Mouse (Mus musculus) heart, embryonic 15.5 days (tissue): Measurements from ENCODE around the gene Krtap13-1. TPM values are rescaled to one million over a fixed set of nuclear protein-coding genes. Genes with fewer than 3 reads are reported as not detected.
"Not testable (repeated sequence)": the region's sequence is repeated elsewhere in the genome, so short reads cannot be mapped to it uniquely, and the experiment has no call there.

Experiments
- ATAC-seq: fragments of 200-750 bp; cut with Nextera tagmentation; replicated peaks from 2 replicates; pipeline ENCODE4 v1.8.0; 2017; ENCODE audit warnings: low read depth, moderate TSS enrichment; ENCODE audit not compliant: insufficient number of reproducible peaks, insufficient read depth, low FRiP score
- H3K27ac ChIP-seq: fragments of 300-500 bp; sonication (generic); 2 replicates; pipeline ENCODE4 v1.5.1; 2015; ENCODE audit warnings: mild to moderate bottlenecking, inconsistent platforms
- H3K27me3 ChIP-seq: fragments of 300-500 bp; sonication (generic); 2 replicates; pipeline ENCODE4 v1.6.1; 2015; ENCODE audit warnings: inconsistent platforms
- H3K36me3 ChIP-seq: fragments of 300-500 bp; sonication (generic); 2 replicates; pipeline ENCODE4 v1.6.1; 2015; ENCODE audit warnings: mild to moderate bottlenecking, inconsistent platforms
- H3K4me1 ChIP-seq: fragments of 300-500 bp; sonication (generic); replicated peaks from 2 replicates; pipeline ENCODE4 v1.6.1; 2015; ENCODE audit warnings: inconsistent platforms
- H3K4me2 ChIP-seq: fragments of 300-500 bp; sonication (generic); 2 replicates; pipeline ENCODE4 v1.6.1; 2015; ENCODE audit warnings: inconsistent platforms, mild to moderate bottlenecking, moderate library complexity
- H3K4me3 ChIP-seq: fragments of 300-500 bp; sonication (generic); 2 replicates; pipeline ENCODE4 v1.5.1; 2015; ENCODE audit warnings: mild to moderate bottlenecking, inconsistent platforms
- H3K9ac ChIP-seq: fragments of 300-500 bp; sonication (generic); 2 replicates; pipeline ENCODE4 v1.6.1; 2015; ENCODE audit warnings: mild to moderate bottlenecking, inconsistent platforms
- H3K9me3 ChIP-seq: fragments of 300-500 bp; sonication (generic); replicated peaks from 2 replicates; pipeline ENCODE4 v1.6.1; 2016; ENCODE audit warnings: inconsistent platforms
- WGBS: fragments of 180-500 bp; shearing (Covaris S2); methylation state at CpG from one replicate; pipeline ENCODE4 v1.1.7; 2015; ENCODE audit warnings: mixed read lengths; 5-methylcytosine and 5-hydroxymethylcytosine counted together
- polyA plus RNA-seq: library from polyadenylated mRNA; unstranded; fragments of >200 nt; fragmentation: Nextera tagmentation; extraction: Ambion mirVana; gene quantifications from 2 replicates; pipeline ENCODE4 v1.2.1, GENCODE M21; 2015

The Krtap13-1 gene
- polyA plus RNA-seq, 1 experiment from 2014 or later, result not detected

GRCm38 (mm10) chr16:88744750-88745340, 16.2 kb downstream of the Krtap13-1 start:
- Histone ChIP-seq H3K9me3 (no peaks in the 10 kb centered on the region), H3K36me3 (no peaks in the 10 kb centered on the region), H3K27me3 (no peaks in the 10 kb centered on the region), H3K4me1 (no peaks in the 10 kb centered on the region), H3K9ac (no peak overlapping the region), H3K27ac (no peak overlapping the region), H3K4me3 (no peak overlapping the region), H3K4me2 (no peak overlapping the region)
- 72% methylated on average over 4 of the region's 4 CpGs for WGBS
- no peak for ATAC-seq

- no peak for ATAC-seq
- 64% methylated on average over 4 of the region's 4 CpGs for WGBS
- H3K9me3 ChIP-seq, result no peaks in the 10 kb centered on the region
- H3K9ac ChIP-seq, result no peak overlapping the region
- no peaks in the 10 kb centered on the region for H3K4me1 ChIP-seq
- no peaks in the 10 kb centered on the region for H3K36me3 ChIP-seq
- no peak overlapping the region for H3K4me2 ChIP-seq
- no peak overlapping the region for H3K27ac ChIP-seq
- no peak overlapping the region for H3K4me3 ChIP-seq
- H3K27me3 ChIP-seq, result no peaks in the 10 kb centered on the region
Measured at GRCm38 (mm10) chr16:88747943-88748342, 19.3 kb downstream of the Krtap13-1 start.

GRCm38 (mm10) chr16:88751535-88751934, 22.9 kb downstream of the Krtap13-1 start, which contains the start of gene Krtap13:
Krtap13 (minus strand) TSS chr16:88751635.
- H3K9me3 ChIP-seq, ATAC-seq: not testable (repeated sequence)
- WGBS, result 81% methylated on average over 3 of the region's 3 CpGs

GRCm38 (mm10) chr16:88758547-88758946, 29.9 kb downstream of the Krtap13-1 start, which contains the start of gene 2310034C09Rik:
2310034C09Rik (plus strand) TSS chr16:88758847.
- H3K9me3 ChIP-seq, H3K27me3 ChIP-seq, H3K4me3 ChIP-seq, ATAC-seq, H3K36me3 ChIP-seq, H3K27ac ChIP-seq, H3K9ac ChIP-seq, H3K4me2 ChIP-seq, H3K4me1 ChIP-seq: not testable (repeated sequence)
- WGBS, result 75% methylated on average over 3 of the region's 3 CpGs

More at GRCm38 (mm10) chr16:88751535-88751934, 22.9 kb downstream of the Krtap13-1 start, which contains the start of gene Krtap13:
- not testable (repeated sequence) for H3K27ac ChIP-seq, H3K4me2 ChIP-seq, H3K4me3 ChIP-seq, H3K4me1 ChIP-seq, H3K9ac ChIP-seq, H3K27me3 ChIP-seq, H3K36me3 ChIP-seq

- Histone ChIP-seq H3K9me3 (no peaks in the 10 kb centered on the region; the same call in 1 of the 2 replicates), H3K27ac (no peak within 1 kb of the TSS), H3K27me3 (no peaks in the 10 kb centered on the region), H3K4me1 (no peaks in the 10 kb centered on the region), H3K4me3 (no peak within 1 kb of the TSS), H3K9ac (no peak within 1 kb of the TSS), H3K36me3 (no peaks in the 10 kb centered on the region), H3K4me2 (no peak within 1 kb of the TSS)
- ATAC-seq, result no peak
- WGBS, result 77% methylated on average over 2 of the region's 2 CpGs
Measured at GRCm38 (mm10) chr16:88774106-88774505, 45.4 kb downstream of the Krtap13-1 start, which contains the start of gene 2310057N15Rik. 2310057N15Rik (minus strand) TSS chr16:88774206.

- H3K27me3 ChIP-seq, result no peaks in the 10 kb centered on the region
- no peak within 1 kb of the TSS for H3K4me3 ChIP-seq
- no peaks in the 10 kb centered on the region; the same call in 1 of the 2 replicates for H3K9me3 ChIP-seq
- no peak within 1 kb of the TSS for H3K4me2 ChIP-seq
- no peaks in the 10 kb centered on the region for H3K4me1 ChIP-seq
- H3K36me3 ChIP-seq, result no peaks in the 10 kb centered on the region
- ATAC-seq, result no peak
- no peak within 1 kb of the TSS for H3K27ac ChIP-seq
- H3K9ac ChIP-seq, result no peak within 1 kb of the TSS
- WGBS, result 77% methylated on average over 6 of the region's 6 CpGs
Measured at GRCm38 (mm10) chr16:88777596-88777995, 48.9 kb downstream of the Krtap13-1 start, which contains the start of gene Gm5965. Gm5965 (plus strand) TSS chr16:88777896.

Other genes with a start within 250 kb of the Krtap13-1 start
- not detected in 2 replicates for gene Cldn17, start 221.9 kb upstream of the Krtap13-1 start, polyA plus RNA-seq
- gene Cldn8, start 165.7 kb upstream of the Krtap13-1 start, polyA plus RNA-seq, result 0.28 and 1.2 TPM in 2 replicates
- not detected in 2 replicates for gene Krtap24-1, start 116.6 kb upstream of the Krtap13-1 start, polyA plus RNA-seq
- not detected in 2 replicates for gene 2310079G19Rik, start 101.2 kb upstream of the Krtap13-1 start, polyA plus RNA-seq
- gene Krtap26-1, start 81.1 kb upstream of the Krtap13-1 start, polyA plus RNA-seq, result not detected in 2 replicates
- gene Krtap27-1, start 57.2 kb upstream of the Krtap13-1 start, polyA plus RNA-seq, result not detected in 2 replicates
- not detected in 2 replicates for gene 2310061N02Rik, start 20.9 kb upstream of the Krtap13-1 start, polyA plus RNA-seq
- not detected in 2 replicates for gene Krtap13, start 22.8 kb downstream of the Krtap13-1 start, polyA plus RNA-seq
- gene 2310034C09Rik, start 30.0 kb downstream of the Krtap13-1 start, polyA plus RNA-seq, result not detected in 2 replicates
- gene 2310057N15Rik, start 45.3 kb downstream of the Krtap13-1 start, polyA plus RNA-seq, result not detected in 2 replicates
- gene Gm5965, start 49.0 kb downstream of the Krtap13-1 start, polyA plus RNA-seq, result not detected in 2 replicates
- not detected in 2 replicates for gene Gm20741, start 83.4 kb downstream of the Krtap13-1 start, polyA plus RNA-seq
- gene Krtap15, start 91.4 kb downstream of the Krtap13-1 start, polyA plus RNA-seq, result not detected in 2 replicates
- not detected in 2 replicates for gene Krtap14, start 97.3 kb downstream of the Krtap13-1 start, polyA plus RNA-seq
- gene Krtap19-1, start 140.5 kb downstream of the Krtap13-1 start, polyA plus RNA-seq, result not detected in 2 replicates
- not detected in 2 replicates for gene Krtap19-2, start 145.4 kb downstream of the Krtap13-1 start, polyA plus RNA-seq
- gene Krtap19-3, start 149.2 kb downstream of the Krtap13-1 start, polyA plus RNA-seq, result not detected in 2 replicates
- not detected in 2 replicates for gene Krtap19-4, start 156.2 kb downstream of the Krtap13-1 start, polyA plus RNA-seq
- not detected in 2 replicates for gene Krtap19-5, start 167.6 kb downstream of the Krtap13-1 start, polyA plus RNA-seq
- not detected in 2 replicates for gene Krtap19-9b, start 203.4 kb downstream of the Krtap13-1 start, polyA plus RNA-seq
- not detected in 2 replicates for gene Krtap16-3, start 234.0 kb downstream of the Krtap13-1 start, polyA plus RNA-seq